Mouse (Mus musculus): ENCODE measurements around the gene Gm10160.
A peak's percentile ranks its signal among the peaks of the same experiment; 100 is the strongest.

Gene Gm10160

GRCm38 (mm10) chr7:81827806-81828667, 27.6 kb downstream of the Gm10160 start:
- peak; percentile 28 to 51 for DNase-seq (ENCODE audit: low spot score in 2 of 2)

GRCm38 (mm10) chr7:81825381-81825780, 30.2 kb downstream of the Gm10160 start:
- DNase-seq (ENCODE audit: low spot score in 2 of 2) = no peak

GRCm38 (mm10) chr7:81824906-81825305, 30.7 kb downstream of the Gm10160 start:
- no peak for DNase-seq (ENCODE audit: low spot score in 2 of 2)

GRCm38 (mm10) chr7:81806067-81806466, 49.5 kb downstream of the Gm10160 start:
- no peak for DNase-seq (ENCODE audit: low spot score in 2 of 2)

All from spleen, postnatal 36 days (tissue).